Mouse (Mus musculus): ENCODE data around the gene D10Wsu102e. TPM values are rescaled to one million over a fixed set of nuclear protein-coding genes. Genes with fewer than 3 reads are reported as not detected.
A peak's percentile ranks its signal among the peaks of the same experiment; 100 is the strongest.
"Not testable (repeated sequence)": the region's sequence is repeated elsewhere in the genome, so short reads cannot be mapped to it uniquely, and the experiment has no call there.

Gene D10Wsu102e
- total RNA-seq, 2 experiments from 2014 or later, result 2.6 to 4.8 TPM

DNA sequence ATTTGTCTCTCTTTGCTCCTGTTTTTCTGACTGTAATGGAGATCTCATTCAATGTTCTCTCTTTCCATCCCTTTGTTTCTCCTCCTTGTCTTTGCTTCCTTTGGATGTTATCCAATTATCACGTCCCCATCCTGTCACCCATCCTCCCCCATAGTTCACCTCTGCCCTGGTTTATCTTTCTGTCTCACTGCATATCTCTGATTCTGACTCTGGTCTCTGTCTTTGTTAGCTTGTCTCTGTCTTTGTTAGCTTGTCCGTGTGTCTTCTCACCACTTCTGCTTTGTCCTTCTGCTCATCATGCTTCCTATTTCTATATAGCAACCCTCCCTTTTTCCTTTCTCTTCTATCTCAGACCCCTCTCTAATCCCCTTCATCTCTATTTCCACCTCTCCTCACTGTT, 23.0 kb downstream of the D10Wsu102e start:
- DNase-seq (ENCODE audit: low spot score in 2 of 2), result no peak

DNA sequence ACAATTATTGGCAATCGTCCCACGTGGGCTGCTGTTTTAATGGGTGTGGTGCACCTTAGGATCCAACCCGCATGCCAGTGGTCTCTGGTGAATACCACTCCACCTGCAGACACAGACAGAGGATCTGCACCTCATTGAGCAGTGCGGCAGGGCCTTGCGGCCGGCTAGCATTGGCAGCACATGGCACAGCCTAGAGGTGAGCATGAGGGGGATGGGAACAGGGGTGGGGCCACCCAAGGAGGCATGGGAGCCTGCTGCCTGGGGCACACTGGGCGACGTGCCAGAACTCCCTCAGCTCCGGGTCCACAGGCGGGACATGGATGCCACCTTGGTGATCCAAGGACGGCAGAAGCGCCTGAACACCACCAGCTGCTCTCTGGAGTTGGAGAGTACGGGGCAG, 23.8 kb downstream of the D10Wsu102e start:
- intact Hi-C loops (cut with DNase I), result no loop called here
- no peak for DNase-seq (ENCODE audit: low spot score in 2 of 2)

More for the DNA sequence above, 23.0 kb downstream of the D10Wsu102e start:
- intact Hi-C loops (cut with DNase I), result no loop called here

DNA sequence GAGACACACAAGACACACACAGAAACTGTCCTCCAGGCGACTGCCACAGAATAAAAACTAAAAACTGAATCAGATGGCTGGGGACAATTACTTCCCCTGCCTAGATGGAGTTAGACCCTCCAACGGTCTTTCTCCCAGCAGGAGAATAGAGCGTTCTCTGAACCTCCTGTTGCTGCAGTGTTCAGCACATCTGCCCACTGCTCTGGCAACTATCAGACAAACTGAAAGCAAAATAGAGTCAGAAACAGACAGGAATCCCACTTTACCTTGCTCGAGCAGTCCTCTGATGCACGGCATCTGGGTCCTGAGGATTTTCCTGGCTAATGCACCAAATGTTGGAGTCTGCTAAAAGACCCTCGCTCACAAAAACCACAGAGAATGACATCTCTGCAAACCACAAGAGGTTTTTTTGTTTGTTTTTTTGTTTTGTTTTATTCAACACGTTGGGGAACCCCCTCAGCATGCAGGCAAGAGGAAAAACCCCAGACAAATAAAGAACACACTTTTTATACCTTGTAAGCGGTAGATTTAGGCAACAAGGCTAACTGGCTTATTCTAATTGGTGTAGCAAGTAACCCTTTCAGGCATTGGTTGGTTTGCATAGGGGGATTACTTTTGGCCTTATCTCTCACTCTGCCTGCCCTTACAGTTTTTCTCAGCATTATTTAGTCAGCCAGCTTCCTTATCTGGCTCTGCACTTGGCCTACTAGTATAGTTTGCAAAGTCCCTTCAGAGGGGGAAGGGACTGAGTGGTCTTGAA, 24.6 kb downstream of the D10Wsu102e start:
- no peak for DNase-seq (ENCODE audit: low spot score in 2 of 2)
- intact Hi-C loops (cut with DNase I), result no loop called here

DNA sequence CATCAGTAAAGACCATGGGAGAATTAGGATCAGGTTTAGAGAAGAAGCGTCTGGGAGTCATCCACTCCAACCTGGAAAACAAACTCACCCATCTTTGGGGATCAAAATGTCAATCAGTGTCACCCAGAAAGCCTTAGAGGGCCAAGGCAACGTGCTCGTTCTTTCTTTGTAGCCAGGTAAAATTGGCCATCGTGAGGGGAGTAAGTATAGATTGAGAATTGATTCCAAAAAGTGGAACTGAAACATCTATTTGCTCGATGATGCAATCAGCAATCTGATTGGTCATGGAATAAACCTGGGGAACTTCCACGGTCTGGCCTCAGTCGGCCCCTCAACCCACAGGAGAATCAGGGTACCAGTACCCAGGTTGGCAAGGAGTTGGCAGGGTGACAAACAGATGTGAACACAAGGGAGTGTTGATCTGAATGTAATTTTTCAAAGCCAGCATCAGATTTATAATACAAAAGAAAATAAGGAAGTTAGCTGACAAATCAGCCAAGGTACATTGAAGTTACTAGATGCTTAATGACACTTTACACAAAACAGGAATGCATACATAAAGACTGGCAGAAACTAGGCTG, 25.4 kb downstream of the D10Wsu102e start:
- intact Hi-C loops (cut with DNase I), result no loop called here
- no peak for DNase-seq (ENCODE audit: low spot score in 2 of 2)

DNA sequence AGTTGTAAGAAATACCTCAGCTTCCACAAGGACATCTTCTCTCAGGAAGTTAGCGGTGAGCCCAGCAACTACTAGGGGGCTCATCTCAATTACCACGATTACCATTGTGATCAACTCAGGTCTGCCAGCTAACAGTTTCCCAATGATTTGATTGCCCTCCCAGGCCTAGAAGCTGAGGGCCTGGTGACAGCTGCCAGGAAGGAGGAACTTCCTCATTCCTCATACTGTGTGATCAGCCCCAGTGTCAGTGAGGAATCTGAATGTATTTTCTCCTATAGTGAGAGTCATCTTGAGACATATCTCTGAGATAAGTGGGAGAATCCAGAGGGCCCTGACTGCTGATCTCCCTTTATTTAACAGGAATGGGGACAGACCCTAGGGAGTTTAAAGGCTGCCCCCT, 37.3 kb downstream of the D10Wsu102e start:
- DNase-seq (ENCODE audit: low spot score in 2 of 2), result no peak
- intact Hi-C loops (cut with DNase I), result no loop called here

DNA sequence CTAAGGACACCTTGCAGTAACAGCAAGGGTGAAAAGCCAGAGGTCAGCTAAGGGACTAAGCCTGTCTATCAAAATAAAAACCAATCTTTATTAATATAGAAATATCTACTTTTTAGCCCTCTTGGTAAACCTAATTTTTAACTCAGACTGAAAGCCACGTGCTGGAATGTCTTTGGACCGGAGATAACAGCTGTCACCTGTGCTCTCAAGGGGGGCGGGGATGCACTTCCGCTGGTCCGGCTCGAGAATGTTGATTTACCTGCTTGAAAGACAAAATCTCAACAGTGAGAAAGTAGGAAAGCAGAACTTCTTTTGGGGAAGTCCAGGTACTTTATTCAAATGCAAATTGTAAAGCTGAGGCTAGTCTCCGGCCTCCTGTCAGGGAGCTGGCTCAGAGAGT, 40.9 kb downstream of the D10Wsu102e start:
- intact Hi-C loops (cut with DNase I); DNase-seq (ENCODE audit: low spot score in 2 of 2): not testable (repeated sequence)

DNA sequence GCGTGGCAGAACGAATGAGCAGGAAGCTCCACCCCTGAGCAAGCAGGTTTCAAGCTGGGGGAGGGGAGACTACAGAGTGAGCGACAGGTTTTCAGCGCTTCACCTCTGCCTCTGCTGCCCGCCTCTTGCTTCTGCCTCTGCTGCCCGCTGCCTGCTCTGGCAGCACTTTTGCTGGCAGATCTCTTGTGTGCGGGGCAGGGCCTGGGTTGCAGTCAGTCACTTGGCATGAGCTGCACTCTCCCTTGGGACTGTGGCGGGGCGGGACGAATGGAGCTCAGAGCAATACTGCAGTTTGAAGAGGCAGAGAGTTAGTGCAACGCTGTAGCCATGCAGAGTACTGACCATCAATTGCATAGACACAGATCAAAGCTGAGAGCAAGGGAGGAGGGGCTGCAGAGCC, 45.0 kb downstream of the D10Wsu102e start:
- DNase-seq (ENCODE audit: low spot score in 2 of 2), result no peak
- intact Hi-C loops (cut with DNase I), result no loop called here

DNA sequence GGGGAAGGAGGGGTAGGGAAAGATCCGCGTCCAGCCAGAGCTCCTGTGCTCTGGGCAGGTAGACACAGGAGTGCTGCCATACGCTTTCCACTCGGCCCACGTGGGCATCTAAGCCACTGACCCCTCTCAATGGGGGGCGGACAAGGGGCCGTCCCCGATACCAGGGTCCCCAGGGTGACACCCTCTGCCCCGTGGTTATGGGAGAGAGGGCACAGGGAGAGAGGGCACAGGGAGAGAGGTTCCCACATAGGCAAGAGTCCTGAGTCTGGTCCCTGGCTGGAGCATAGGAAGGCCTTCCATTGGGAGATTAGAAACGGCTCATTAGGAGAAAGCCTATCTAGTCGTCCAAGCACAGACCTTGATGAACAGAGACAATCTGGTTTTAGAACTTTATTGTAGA, 45.7 kb downstream of the D10Wsu102e start:
- intact Hi-C loops (cut with DNase I), result no loop called here
- no peak for DNase-seq (ENCODE audit: low spot score in 2 of 2)

DNA sequence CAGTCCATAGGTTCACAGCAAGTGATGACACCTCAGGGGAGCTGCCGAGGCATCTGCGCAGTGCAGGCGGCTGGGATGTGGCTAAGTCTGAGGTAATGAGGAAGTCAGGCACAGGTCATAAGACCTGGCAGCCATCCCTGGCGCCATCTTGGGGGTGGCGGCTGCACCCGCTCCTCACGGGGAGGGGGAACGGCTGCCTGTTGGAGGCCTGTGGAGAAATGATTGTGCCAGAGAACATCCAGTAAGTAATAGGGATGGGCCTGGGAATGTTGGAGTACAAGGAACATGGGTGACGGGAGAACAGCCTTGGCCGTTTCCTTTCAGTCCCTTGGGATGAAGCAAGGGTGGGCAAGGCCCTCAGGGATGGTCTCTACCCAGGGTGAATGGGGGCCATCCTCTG, 47.1 kb downstream of the D10Wsu102e start:
- DNase-seq (ENCODE audit: low spot score in 2 of 2), result no peak
- intact Hi-C loops (cut with DNase I), result no loop called here

DNA sequence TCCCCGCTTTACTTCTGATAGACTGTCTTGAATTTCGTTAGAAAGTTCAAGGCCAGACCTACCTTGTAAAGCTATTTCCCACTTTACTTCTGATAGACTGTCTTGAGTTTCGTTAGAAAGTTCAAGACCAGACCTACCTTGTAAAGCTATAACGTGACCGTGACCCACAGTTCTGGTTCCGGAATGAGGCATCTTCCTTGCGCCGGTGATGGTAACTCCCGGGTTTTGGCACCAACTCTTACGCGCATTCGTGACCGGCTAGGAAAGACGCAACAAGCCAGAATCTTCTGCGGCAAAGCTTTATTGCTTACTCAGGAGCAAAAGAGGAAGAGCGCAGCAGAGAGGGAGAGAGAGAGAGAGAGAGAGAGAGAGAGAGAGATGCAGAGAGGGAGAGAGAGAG, 58.4 kb downstream of the D10Wsu102e start:
- DNase-seq (ENCODE audit: low spot score in 2 of 2); intact Hi-C loops (cut with DNase I): not testable (repeated sequence)

DNA sequence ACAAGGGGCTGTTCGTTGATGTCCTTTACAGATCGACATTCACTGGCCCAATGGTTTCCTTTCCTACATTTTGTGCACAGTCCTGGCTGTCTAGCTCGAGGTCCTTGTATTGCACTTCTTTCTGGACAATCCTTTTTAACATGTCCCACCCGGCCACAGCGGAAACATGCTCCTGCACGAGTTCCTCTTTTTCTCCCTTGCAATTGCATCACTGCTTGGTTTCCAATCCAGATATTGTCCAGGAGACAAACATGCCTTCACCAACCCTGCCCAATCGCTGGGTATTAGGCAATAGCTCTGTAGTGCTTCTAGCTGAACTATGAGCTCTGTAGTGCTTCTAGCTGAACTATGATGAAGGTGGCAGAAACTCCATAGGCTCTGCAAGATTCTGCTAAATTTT, 88.6 kb downstream of the D10Wsu102e start:
- intact Hi-C loops (cut with DNase I), result no loop called here
- no peak for DNase-seq (ENCODE audit: low spot score in 2 of 2)

DNA sequence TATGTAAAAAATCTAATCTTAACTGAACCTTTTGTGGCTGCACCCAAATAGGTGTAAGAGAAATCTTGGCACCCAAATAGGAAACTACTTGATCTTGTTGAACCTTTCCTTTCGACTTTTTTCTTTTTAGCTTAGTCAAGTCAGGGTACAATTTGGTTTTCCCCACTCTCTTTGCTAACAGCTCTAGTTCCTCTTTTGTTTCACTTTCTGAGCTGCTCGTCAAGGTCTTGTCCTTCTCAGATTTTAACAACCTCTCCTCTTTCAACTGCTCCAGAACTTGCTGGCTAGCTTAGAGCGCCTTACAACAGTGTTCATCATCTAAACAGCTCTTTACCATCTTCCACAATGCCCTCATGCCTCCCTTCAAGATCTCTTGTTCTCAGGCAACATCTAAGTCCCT, 97.5 kb downstream of the D10Wsu102e start:
- intact Hi-C loops (cut with DNase I), result no loop called here
- DNase-seq (ENCODE audit: low spot score in 2 of 2), result no peak

DNA sequence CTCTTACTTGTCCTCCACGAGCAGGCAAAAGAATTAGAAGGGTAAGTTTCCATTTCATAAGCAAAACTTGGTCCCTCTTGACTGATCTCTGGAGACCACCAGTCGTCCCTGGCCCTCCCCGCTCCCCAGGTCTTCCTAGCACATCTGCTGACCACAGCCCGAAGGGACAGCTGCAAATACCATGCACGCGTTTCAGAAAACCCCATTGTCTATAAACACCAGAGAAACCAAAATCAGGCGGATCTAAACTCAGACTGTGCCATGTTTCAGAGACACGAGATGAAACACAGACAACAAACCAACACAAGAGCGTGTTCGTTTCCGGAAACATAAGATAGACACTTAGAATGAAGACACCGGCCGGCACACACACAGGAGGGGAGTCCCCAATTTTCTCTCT, 115.2 kb downstream of the D10Wsu102e start:
- no peak for DNase-seq (ENCODE audit: low spot score in 2 of 2)
- intact Hi-C loops (cut with DNase I), result no loop called here

DNA sequence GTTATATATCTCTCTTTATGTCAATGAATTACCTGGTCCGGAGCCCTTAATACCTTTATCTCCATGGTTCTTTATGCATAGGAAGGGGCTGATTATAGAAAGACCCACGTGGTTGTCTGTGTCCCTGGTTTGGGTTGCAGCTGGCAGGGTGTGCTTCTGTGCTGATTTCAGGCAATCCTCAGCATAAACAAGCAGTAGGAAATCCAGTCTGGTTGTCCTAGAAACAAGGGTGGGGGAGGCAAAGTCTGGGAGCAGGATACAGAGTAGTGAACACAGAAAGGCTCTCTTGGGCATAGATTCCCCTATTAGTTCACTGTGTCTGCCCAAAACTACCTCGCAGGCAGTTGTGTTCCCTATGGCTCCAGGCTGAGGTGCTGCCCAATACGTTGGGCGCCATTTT, 117.3 kb downstream of the D10Wsu102e start:
- peak in 1 of 2 experiments; percentile 10 for DNase-seq (ENCODE audit: low spot score in 2 of 2)
- intact Hi-C loops (cut with DNase I), result no loop called here

DNA sequence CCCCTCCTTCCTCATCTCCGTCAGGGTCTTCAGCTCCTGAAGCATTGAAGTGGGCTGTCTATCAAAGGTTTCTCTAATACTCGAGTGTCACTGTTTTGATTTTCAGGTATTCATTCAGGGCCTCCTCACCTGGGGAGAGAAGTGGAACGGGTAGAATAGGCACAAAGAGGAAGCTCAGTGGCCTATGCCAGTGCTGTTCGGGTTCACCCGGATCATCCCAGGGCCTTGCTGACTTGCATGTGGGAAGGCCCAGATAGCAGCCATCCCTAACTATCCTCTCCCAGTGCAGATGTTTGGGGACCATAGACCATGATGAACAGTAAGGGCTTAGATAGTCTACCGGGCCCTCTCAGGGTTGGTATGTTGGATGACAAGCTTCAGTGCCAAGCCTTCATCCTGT, 130.5 kb downstream of the D10Wsu102e start:
- intact Hi-C loops (cut with DNase I), result no loop called here
- no peak for DNase-seq (ENCODE audit: low spot score in 2 of 2)

DNA sequence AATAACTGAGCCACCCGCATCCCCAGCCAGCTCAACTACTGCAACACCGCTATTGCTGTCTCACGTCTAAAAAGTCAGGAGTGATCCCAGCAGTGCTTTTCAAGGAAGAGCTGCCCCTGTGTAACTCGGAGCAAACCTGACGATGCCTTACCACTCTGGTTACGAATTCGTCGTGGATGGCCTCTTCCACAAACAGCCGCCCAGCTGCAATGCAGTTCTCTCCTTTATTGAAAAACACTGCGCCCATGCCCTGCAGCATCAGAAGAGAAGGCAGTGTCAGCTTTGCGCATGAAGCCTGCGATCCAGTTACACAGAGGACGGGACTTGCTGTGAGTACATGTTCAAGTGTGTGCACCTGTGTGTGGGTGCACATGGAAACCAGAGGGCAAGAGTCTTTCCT, 137.3 kb downstream of the D10Wsu102e start:
- intact Hi-C loops (cut with DNase I), result no loop called here

DNA sequence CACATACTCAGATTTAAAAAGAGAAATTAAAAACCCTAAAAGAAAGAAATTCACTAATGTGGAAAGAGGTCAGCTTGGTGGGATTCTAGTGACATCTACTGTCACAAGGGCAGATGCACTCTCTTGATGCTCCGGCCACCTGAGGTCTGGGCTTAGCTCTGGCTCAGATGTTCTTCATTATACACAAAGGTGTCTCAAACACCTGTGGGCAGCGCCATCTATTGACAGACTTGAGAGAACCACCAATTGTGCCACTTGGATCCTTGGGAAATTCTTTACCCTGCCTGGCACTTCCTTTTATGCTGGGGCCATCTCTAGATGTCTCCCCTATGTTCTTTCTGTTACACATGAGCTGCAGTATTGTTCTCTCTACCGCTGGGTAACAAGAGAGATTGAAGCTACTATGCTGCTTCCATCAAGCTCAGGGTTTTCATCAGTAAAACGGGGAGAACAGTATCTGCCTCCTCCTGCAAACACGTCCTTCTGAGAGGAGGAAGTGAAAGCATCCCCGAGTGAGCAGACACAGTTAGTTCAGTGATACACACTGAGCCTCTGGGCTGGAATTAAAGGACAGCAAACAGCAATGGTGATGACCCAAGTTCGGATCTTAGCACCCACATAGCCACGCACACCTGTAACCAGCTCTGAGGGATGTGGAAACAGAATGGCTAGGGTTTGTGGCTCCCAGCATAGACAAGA, 149.1 kb downstream of the D10Wsu102e start:
- peak in 1 of 2 experiments; percentile 6 for DNase-seq (ENCODE audit: low spot score in 2 of 2)
- intact Hi-C loops (cut with DNase I), result no loop called here

More for the DNA sequence above, 137.3 kb downstream of the D10Wsu102e start:
- no peak for DNase-seq (ENCODE audit: low spot score in 2 of 2)

DNA sequence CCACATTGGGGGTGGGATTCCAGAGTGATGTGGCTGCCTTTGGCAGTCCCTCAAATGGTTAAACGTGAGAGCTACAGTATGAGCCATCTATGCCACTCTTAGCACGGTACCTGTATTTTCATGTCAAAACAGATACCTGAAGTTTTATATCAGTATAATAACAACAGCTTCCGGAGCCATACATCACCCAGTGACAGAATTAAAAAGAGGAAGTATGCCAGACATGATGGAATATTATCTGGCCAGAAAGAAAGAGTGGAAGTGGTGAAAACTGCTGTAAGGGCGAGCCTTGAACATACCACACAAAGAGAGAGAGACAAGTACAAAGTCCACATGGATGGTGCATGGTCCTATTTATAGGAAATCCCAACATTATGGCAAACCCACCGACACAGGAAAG, 151.3 kb downstream of the D10Wsu102e start:
- intact Hi-C loops (cut with DNase I), result no loop called here
- DNase-seq (ENCODE audit: low spot score in 2 of 2), result no peak

DNA sequence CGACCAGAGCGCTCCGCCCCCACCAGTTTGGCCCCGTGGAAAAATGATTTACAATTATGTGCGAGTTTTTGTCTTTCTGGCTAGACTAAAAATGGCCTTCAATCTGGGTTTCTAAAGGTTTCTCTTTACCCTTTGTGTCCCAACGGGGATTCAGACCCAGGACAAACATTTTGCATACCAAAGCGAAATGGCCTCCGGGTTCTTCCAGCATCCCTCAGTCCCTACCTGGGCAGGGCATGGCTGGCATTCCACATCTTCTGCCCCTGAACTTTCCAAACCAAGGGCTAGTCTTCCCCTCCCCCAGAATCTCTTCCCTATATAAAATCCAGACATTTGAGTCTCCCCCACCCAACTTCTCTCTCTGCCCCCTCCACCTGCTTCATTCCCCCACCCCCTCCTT, 153.7 kb downstream of the D10Wsu102e start:
- intact Hi-C loops (cut with DNase I), result no loop called here

DNA sequence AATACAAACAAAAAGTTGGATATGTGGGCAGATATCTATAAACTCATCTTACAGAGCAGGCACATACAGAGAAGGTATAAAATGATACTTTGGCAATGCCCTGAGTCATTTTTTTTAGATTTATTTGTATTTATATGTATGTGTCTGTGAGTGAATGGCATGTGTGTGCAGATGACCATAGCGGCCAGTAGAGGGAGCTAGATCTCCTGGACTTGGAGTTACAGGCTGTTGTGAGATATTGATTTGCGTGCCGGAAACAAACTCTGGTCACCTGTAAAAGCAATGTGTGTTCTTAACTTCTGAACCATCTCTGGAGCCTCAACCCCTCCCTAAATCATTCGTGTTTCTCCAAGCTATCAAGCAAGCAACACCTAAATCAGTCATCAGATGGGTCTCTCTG, 161.0 kb downstream of the D10Wsu102e start:
- intact Hi-C loops (cut with DNase I), result no loop called here
- DNase-seq (ENCODE audit: low spot score in 2 of 2), result no peak

More for the DNA sequence above, 153.7 kb downstream of the D10Wsu102e start:
- DNase-seq (ENCODE audit: low spot score in 2 of 2), result no peak

DNA sequence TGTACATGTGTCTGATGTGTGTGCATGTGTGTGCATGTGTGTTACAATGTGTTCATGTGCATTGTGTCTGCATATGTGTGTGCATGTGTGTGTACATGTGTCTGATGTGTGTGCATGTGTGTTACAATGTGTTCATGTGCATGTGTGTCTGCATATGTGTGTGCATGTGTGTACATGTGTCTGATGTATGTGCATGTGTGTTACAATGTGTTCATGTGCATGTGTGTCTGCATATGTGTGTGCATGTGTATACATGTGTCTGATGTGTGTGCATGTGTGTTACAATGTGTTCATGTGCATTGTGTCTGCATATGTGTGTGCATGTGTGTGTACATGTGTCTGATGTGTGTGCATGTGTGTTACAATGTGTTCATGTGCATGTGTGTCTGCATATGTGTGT, 164.2 kb downstream of the D10Wsu102e start:
- intact Hi-C loops (cut with DNase I); DNase-seq (ENCODE audit: low spot score in 2 of 2): not testable (repeated sequence)

All from left cerebral cortex, postnatal 36 days (tissue).